Mouse (Mus musculus) spleen, adult 2 months (tissue): ENCODE results near the gene Tmem201.

Source experiments
- CTCF ChIP-seq: fragments of 200-500 bp; IDR thresholded peaks from 2 replicates; pipeline ENCODE4 v1.5.1; 2011; ENCODE audit warnings: mild to moderate bottlenecking, inconsistent platforms; ENCODE audit not compliant: insufficient read depth, insufficient read length, insufficient replicate concordance; ENCODE audit errors: extremely low read depth
- POLR2A ChIP-seq: fragments of 200-500 bp; IDR thresholded peaks from 2 replicates; pipeline ENCODE4 v1.6.1; 2011; ENCODE audit warnings: low read depth, low read length, inconsistent platforms

GRCm38 (mm10) chr4:149779966-149780365, 42.1 kb upstream of the Tmem201 start:
- TF ChIP-seq CTCF = no peak
- no peak for TF ChIP-seq POLR2A
